Mouse (Mus musculus): ENCODE measurements at regions not wholly inside any gene's neighbourhood (a gene's known extent, or its start where the extent isn't known, plus 50 kb on each side); places are given as distances from the start of the nearest gene placed in this dataset.

- 79% methylated on average over 7 of the region's 7 CpGs for WGBS
- H3K36me3 ChIP-seq = no peaks in the 10 kb centered on the region
- H3K9me3 ChIP-seq (replicated peaks) = no peaks in the 10 kb centered on the region
- no peaks in the 10 kb centered on the region for H3K27me3 ChIP-seq (replicated peaks)
- no peak for ATAC-seq (ENCODE audit: low FRiP score)
- no peak overlapping the region for H3K9ac ChIP-seq (replicated peaks)
- no peak overlapping the region for H3K27ac ChIP-seq (replicated peaks)
- H3K4me2 ChIP-seq = no peak overlapping the region
- no peaks in the 10 kb centered on the region for H3K4me1 ChIP-seq
- H3K4me3 ChIP-seq (replicated peaks) = no peak overlapping the region
Measured at GRCm38 (mm10) chr15:60693751-60694500, 159.7 kb downstream of the Fam84b start.

DNA sequence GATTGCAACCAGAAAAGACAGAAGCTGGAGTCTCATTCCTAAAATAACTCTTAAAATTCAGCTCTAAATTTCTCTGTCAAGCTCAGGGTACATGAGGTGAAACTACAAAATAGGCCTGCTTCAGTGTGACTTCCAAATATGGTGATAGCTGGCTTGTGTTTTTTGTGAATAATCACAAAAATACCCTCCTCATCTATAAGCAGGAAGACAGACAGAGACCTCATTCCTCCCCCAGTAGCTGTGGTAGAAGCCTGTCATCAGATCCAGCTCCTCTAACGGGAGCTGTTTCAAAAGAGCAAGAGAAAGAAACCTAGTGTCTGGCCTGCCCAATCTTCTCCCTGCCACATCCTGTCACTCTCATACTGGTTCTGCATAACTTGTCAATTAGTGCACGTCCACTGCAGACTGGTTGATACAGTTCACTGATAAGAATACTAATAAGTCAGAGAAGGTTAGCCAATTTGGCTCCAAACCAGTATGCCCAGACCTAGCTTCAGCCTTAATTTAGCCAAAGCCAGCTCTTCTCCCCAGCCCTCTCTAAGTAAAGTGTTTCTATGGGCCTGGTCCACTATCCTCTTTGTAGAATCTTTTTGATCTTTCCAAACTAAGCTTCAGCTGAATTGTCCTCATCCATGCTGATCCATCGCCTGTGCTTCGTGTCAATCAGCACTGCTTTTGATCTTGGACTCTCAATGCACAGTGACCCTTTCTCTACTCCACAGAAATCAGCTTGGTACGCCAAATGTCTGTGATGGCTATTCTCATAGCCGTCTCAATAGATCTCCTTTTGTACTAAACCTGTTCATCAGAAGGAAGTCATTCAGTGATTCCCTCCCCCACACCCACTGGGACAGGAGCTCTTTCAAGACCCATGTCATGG is 160.6 kb downstream of the Fam84b start:
- ATAC-seq (ENCODE audit: low FRiP score) = no peak
- H3K9me3 ChIP-seq (replicated peaks) = no peaks in the 10 kb centered on the region

DNA sequence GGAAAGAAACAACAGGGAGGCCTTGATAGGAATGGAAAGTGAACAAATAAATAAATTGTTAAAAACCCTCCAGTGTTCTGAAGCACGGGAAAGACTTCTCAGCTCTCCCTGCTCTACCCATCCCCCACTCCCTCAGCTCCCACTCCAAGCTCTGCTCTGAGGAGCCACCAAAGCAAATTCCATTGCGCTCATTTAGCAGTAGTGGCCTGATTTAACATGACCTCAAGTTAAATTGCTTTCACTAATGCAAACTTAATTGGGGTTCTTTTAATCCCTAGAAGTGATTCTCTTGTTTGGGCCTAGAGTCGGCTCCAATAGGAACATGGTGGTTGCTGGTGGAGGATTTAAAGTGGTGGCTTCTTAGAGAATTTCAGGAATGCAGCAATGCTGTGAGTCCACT is 161.4 kb downstream of the Fam84b start:
- no peak overlapping the region for H3K9ac ChIP-seq (replicated peaks)

More for the DNA sequence above, 160.6 kb downstream of the Fam84b start:
- WGBS = 53% methylated on average over 6 of the region's 6 CpGs
- H3K4me1 ChIP-seq = no peaks in the 10 kb centered on the region
- H3K4me3 ChIP-seq (replicated peaks) = no peak overlapping the region
- H3K4me2 ChIP-seq = no peak overlapping the region
- no peak overlapping the region for H3K9ac ChIP-seq (replicated peaks)
- no peaks in the 10 kb centered on the region for H3K36me3 ChIP-seq
- H3K27me3 ChIP-seq (replicated peaks) = no peaks in the 10 kb centered on the region
- H3K27ac ChIP-seq (replicated peaks) = no peak overlapping the region

GRCm38 (mm10) chr15:60677397-60677796 is 176.2 kb downstream of the Fam84b start:
- Histone ChIP-seq H3K27me3 (replicated peaks) (no peaks in the 10 kb centered on the region), H3K36me3 (no peaks in the 10 kb centered on the region), H3K4me2 (no peak overlapping the region), H3K4me1 (no peaks in the 10 kb centered on the region), H3K9ac (replicated peaks) (no peak overlapping the region), H3K9me3 (replicated peaks) (no peaks in the 10 kb centered on the region), H3K27ac (replicated peaks) (no peak overlapping the region), H3K4me3 (replicated peaks) (no peak overlapping the region)
- WGBS = 89% methylated on average over 3 of the region's 3 CpGs
- no peak for ATAC-seq (ENCODE audit: low FRiP score)

More for the DNA sequence above, 161.4 kb downstream of the Fam84b start:
- Histone ChIP-seq H3K4me2 (no peak overlapping the region), H3K27me3 (replicated peaks) (no peaks in the 10 kb centered on the region), H3K27ac (replicated peaks) (no peak overlapping the region), H3K4me1 (no peaks in the 10 kb centered on the region), H3K9me3 (replicated peaks) (no peaks in the 10 kb centered on the region), H3K36me3 (no peaks in the 10 kb centered on the region), H3K4me3 (replicated peaks) (no peak overlapping the region)
- no peak for ATAC-seq (ENCODE audit: low FRiP score)
- WGBS = 26% methylated on average over 3 of the region's 3 CpGs

DNA sequence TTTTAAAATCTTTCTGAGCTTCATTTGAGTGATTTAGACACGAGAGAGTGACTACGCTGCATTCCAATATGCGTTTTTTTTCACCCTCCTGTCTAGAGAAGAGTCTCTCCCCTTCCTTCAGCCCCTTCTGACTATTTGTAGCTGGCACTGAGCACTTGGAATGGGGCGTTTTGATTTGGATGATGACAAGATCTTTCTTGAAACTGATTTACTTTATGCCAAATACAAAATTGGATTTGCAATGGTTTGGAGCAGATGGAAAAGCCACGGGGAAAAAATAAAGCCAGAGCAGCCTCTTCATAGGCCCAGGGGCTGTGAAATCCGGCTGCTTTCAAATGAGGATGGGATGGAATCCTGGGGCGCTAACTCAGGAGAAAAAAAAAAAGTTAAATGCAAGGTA is 196.0 kb downstream of the Fam84b start:
- ATAC-seq (ENCODE audit: low FRiP score) = no peak
- Histone ChIP-seq H3K4me2 (no peak overlapping the region), H3K9ac (replicated peaks) (no peak overlapping the region), H3K36me3 (no peaks in the 10 kb centered on the region), H3K9me3 (replicated peaks) (no peaks in the 10 kb centered on the region), H3K27me3 (replicated peaks) (no peaks in the 10 kb centered on the region), H3K4me3 (replicated peaks) (no peak overlapping the region), H3K27ac (replicated peaks) (no peak overlapping the region), H3K4me1 (no peaks in the 10 kb centered on the region)
- 67% methylated on average over 7 of the region's 7 CpGs for WGBS

- no peak for ATAC-seq (ENCODE audit: low FRiP score)
- WGBS = 84% methylated on average over 3 of the region's 3 CpGs
- no peak overlapping the region for H3K27ac ChIP-seq (replicated peaks)
Measured at GRCm38 (mm10) chr15:60655113-60655512, 198.5 kb downstream of the Fam84b start.

GRCm38 (mm10) chr15:60649252-60649651 is 204.3 kb downstream of the Fam84b start:
- Histone ChIP-seq H3K9me3 (replicated peaks) (no peaks in the 10 kb centered on the region), H3K27ac (replicated peaks) (no peak overlapping the region), H3K4me1 (no peaks in the 10 kb centered on the region), H3K4me2 (no peak overlapping the region), H3K9ac (replicated peaks) (no peak overlapping the region), H3K27me3 (replicated peaks) (no peaks in the 10 kb centered on the region), H3K36me3 (no peaks in the 10 kb centered on the region), H3K4me3 (replicated peaks) (no peak overlapping the region)
- ATAC-seq (ENCODE audit: low FRiP score) = no peak
- WGBS = 83% methylated on average over 2 of the region's 2 CpGs

More at GRCm38 (mm10) chr15:60655113-60655512, 198.5 kb downstream of the Fam84b start:
- no peaks in the 10 kb centered on the region for H3K9me3 ChIP-seq (replicated peaks)
- no peak overlapping the region for H3K9ac ChIP-seq (replicated peaks)
- H3K4me1 ChIP-seq = no peaks in the 10 kb centered on the region
- H3K4me2 ChIP-seq = no peak overlapping the region
- H3K4me3 ChIP-seq (replicated peaks) = no peak overlapping the region
- H3K27me3 ChIP-seq (replicated peaks) = no peaks in the 10 kb centered on the region
- H3K36me3 ChIP-seq = no peaks in the 10 kb centered on the region

GRCm38 (mm10) chr15:60641770-60642169 is 211.8 kb downstream of the Fam84b start:
- 86% methylated on average over 1 of the region's 1 CpGs for WGBS
- H3K9me3 ChIP-seq (replicated peaks) = no peaks in the 10 kb centered on the region
- H3K27ac ChIP-seq (replicated peaks) = no peak overlapping the region
- ATAC-seq (ENCODE audit: low FRiP score) = no peak
- H3K4me1 ChIP-seq = no peaks in the 10 kb centered on the region
- no peak overlapping the region for H3K4me2 ChIP-seq
- no peaks in the 10 kb centered on the region for H3K36me3 ChIP-seq
- H3K9ac ChIP-seq (replicated peaks) = no peak overlapping the region
- no peaks in the 10 kb centered on the region for H3K27me3 ChIP-seq (replicated peaks)
- H3K4me3 ChIP-seq (replicated peaks) = no peak overlapping the region

DNA sequence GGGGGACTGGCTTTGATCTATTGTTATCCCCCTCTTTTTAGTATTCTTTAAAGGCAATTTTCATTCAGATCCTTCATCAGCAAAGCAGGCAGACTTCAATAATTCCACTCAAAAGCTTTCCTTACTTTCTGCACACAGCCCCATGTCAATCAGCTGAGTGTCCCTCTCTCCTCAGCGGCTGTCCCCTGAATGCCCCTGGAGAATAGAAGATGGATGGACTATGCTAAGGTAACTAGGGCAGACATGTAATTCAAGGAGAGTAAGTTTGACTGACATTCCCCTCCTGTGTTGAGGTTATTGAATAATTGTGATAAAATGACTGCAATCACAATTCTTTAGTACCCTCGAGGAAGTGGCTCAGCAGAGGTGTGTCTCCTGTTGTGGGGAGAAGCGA is 220.1 kb downstream of the Fam84b start:
- Histone ChIP-seq H3K9ac (replicated peaks) (no peak overlapping the region), H3K27ac (replicated peaks) (no peak overlapping the region), H3K4me1 (0 out of 2 replicates have a peak, but pooled peaks cover 3% of the 10 kb centered on the region), H3K4me2 (no peak overlapping the region), H3K27me3 (replicated peaks) (no peaks in the 10 kb centered on the region), H3K36me3 (no peaks in the 10 kb centered on the region), H3K4me3 (replicated peaks) (no peak overlapping the region), H3K9me3 (replicated peaks) (no peaks in the 10 kb centered on the region)
- WGBS = 31% methylated on average over 3 of the region's 3 CpGs
- ATAC-seq (ENCODE audit: low FRiP score) = no peak

GRCm38 (mm10) chr15:60632789-60633456 is 220.7 kb downstream of the Fam84b start:
- Histone ChIP-seq H3K4me1 (0 out of 2 replicates have a peak, but pooled peaks cover 3% of the 10 kb centered on the region), H3K9me3 (replicated peaks) (no peaks in the 10 kb centered on the region), H3K4me2 (no peak overlapping the region), H3K27ac (replicated peaks) (no peak overlapping the region), H3K27me3 (replicated peaks) (no peaks in the 10 kb centered on the region), H3K36me3 (no peaks in the 10 kb centered on the region), H3K4me3 (replicated peaks) (no peak overlapping the region), H3K9ac (replicated peaks) (no peak overlapping the region)
- 20% methylated on average over 4 of the region's 4 CpGs for WGBS
- ATAC-seq (ENCODE audit: low FRiP score) = 0 out of 2 replicates have a peak, but pooled peaks have one; percentile 38

GRCm38 (mm10) chr15:60630756-60631402 is 222.7 kb downstream of the Fam84b start:
- 44% methylated on average over 7 of the region's 7 CpGs for WGBS

More at GRCm38 (mm10) chr15:60630756-60631402, 222.7 kb downstream of the Fam84b start:
- H3K4me3 ChIP-seq (replicated peaks) = no peak overlapping the region
- no peaks in the 10 kb centered on the region for H3K27me3 ChIP-seq (replicated peaks)
- no peak overlapping the region for H3K27ac ChIP-seq (replicated peaks)
- no peak for ATAC-seq (ENCODE audit: low FRiP score)
- no peak overlapping the region for H3K4me2 ChIP-seq
- H3K9ac ChIP-seq (replicated peaks) = no peak overlapping the region
- H3K36me3 ChIP-seq = no peaks in the 10 kb centered on the region
- no peaks in the 10 kb centered on the region for H3K9me3 ChIP-seq (replicated peaks)
- 0 out of 2 replicates have a peak, but pooled peaks cover 3% of the 10 kb centered on the region for H3K4me1 ChIP-seq
